Mouse (Mus musculus): Measurements from ENCODE around the gene Mapk9. TPM values are rescaled to one million over a fixed set of nuclear protein-coding genes. Genes with fewer than 3 reads are reported as not detected.

The Mapk9 gene
- total and polyA plus RNA-seq, 3 experiments = 43.1 to 52.8 TPM; not detected in 1

- DNase-seq (ENCODE audit: low read depth, low spot score) = no peak
- Histone ChIP-seq H3K79me2 (ENCODE audit: control insufficient read depth, insufficient read depth, low read length, poor library complexity) (no peaks in the 10 kb centered on the region), H3K4me3 (ENCODE audit: control insufficient read depth in 1 of 2, insufficient read depth in 1 of 2, low read depth in 2 of 2, low read length in 2 of 2) (no peak overlapping the region)
Measured at GRCm38 (mm10) chr11:49931853-49932252, 85.3 kb downstream of the Mapk9 start.

GRCm38 (mm10) chr11:49933811-49934210, 87.3 kb downstream of the Mapk9 start:
- DNase-seq (ENCODE audit: low read depth, low spot score) = no peak
- H3K9ac ChIP-seq (ENCODE audit: control insufficient read depth, low read depth, low read length, poor library complexity, severe bottlenecking) = no peak overlapping the region
- no peaks in the 10 kb centered on the region for H3K79me2 ChIP-seq (ENCODE audit: control insufficient read depth, insufficient read depth, low read length, poor library complexity)
- H3K4me3 ChIP-seq (ENCODE audit: control insufficient read depth in 1 of 2, insufficient read depth in 1 of 2, low read depth in 2 of 2, low read length in 2 of 2) = no peak overlapping the region
- no peak overlapping the region for H3K27ac ChIP-seq (ENCODE audit: control insufficient read depth, low read depth, low read length)
- peaks cover 7 to 10% of the 10 kb centered on the region in 2 experiments for H3K27me3 ChIP-seq (ENCODE audit: control insufficient read depth in 1 of 2, insufficient read depth in 2 of 2, low read length in 2 of 2)
- no peaks in the 10 kb centered on the region for H3K36me3 ChIP-seq (ENCODE audit: control insufficient read depth in 1 of 2, insufficient read depth in 2 of 2, low read length in 2 of 2)
- H3K9me3 ChIP-seq (replicated peaks; ENCODE audit: insufficient read depth, low read length) = no peaks in the 10 kb centered on the region
- TF ChIP-seq MXI1 (IDR thresholded peaks at IDR 0.05; ENCODE audit: low read depth, low read length) = no peak
- no peak for TF ChIP-seq TCF12 (IDR thresholded peaks at IDR 0.05; ENCODE audit: low read depth, low read length)
- no peak for TF ChIP-seq MYC (IDR thresholded peaks at IDR 0.05; ENCODE audit: low read depth, low read length)
- TF ChIP-seq ELF1 (IDR thresholded peaks at IDR 0.05; ENCODE audit: low read depth, low read length) = no peak
- TF ChIP-seq JUND (IDR thresholded peaks at IDR 0.05; ENCODE audit: low read depth, low read length) = no peak
- no peak for TF ChIP-seq ZMIZ1 (IDR thresholded peaks at IDR 0.05; ENCODE audit: low read depth, low read length)
- TF ChIP-seq SIN3A (IDR thresholded peaks at IDR 0.05; ENCODE audit: low read length) = no peak
- no peak for TF ChIP-seq KAT2A (conservative IDR thresholded peaks at IDR 0.05; ENCODE audit: low read depth, low read length)
- no peak for TF ChIP-seq MYB (IDR thresholded peaks at IDR 0.05; ENCODE audit: low read depth, low read length)
- TF ChIP-seq GABPA (IDR thresholded peaks at IDR 0.05; ENCODE audit: low read depth, low read length) = no peak
- TF ChIP-seq ZKSCAN1 (IDR thresholded peaks at IDR 0.05; ENCODE audit: low read depth, low read length) = no peak
- TF ChIP-seq BHLHE40 (IDR thresholded peaks at IDR 0.05; ENCODE audit: borderline replicate concordance, low read depth, low read length) = no peak
- TF ChIP-seq MEF2A (IDR thresholded peaks at IDR 0.05; ENCODE audit: extremely low read depth, insufficient replicate concordance, low read depth, low read length, poor library complexity, severe bottlenecking) = no peak
- TF ChIP-seq USF1 (IDR thresholded peaks at IDR 0.05; ENCODE audit: low read depth, low read length) = no peak
- no peaks in the 10 kb centered on the region for H3K4me1 ChIP-seq (ENCODE audit: control insufficient read depth in 1 of 2, insufficient read depth in 2 of 2, low read length in 2 of 2)

More at GRCm38 (mm10) chr11:49931853-49932252, 85.3 kb downstream of the Mapk9 start:
- H3K9ac ChIP-seq (ENCODE audit: control insufficient read depth, low read depth, low read length, poor library complexity, severe bottlenecking) = no peak overlapping the region
- no peaks in the 10 kb centered on the region for H3K36me3 ChIP-seq (ENCODE audit: control insufficient read depth in 1 of 2, insufficient read depth in 2 of 2, low read length in 2 of 2)
- H3K9me3 ChIP-seq (replicated peaks; ENCODE audit: insufficient read depth, low read length) = no peaks in the 10 kb centered on the region
- TF ChIP-seq ZMIZ1 (IDR thresholded peaks at IDR 0.05; ENCODE audit: low read depth, low read length) (no peak), TAL1 (IDR thresholded peaks at IDR 0.05; ENCODE audit: low read length) (no peak), EP300 (IDR thresholded peaks at IDR 0.05; ENCODE audit: low read depth in 1 of 2, low read length in 2 of 2) (no peak), ZNF384 (IDR thresholded peaks at IDR 0.05; ENCODE audit: low read depth, low read length) (no peak), ZC3H11A (IDR thresholded peaks at IDR 0.05; ENCODE audit: low read depth, low read length) (no peak), E2F4 (IDR thresholded peaks at IDR 0.05; ENCODE audit: borderline replicate concordance, low read depth, low read length) (no peak), MAX (IDR thresholded peaks at IDR 0.05; ENCODE audit: low read length) (no peak), MXI1 (IDR thresholded peaks at IDR 0.05; ENCODE audit: low read depth, low read length) (no peak)
- no peak overlapping the region for H3K27ac ChIP-seq (ENCODE audit: control insufficient read depth, low read depth, low read length)
- H3K4me1 ChIP-seq (ENCODE audit: control insufficient read depth in 1 of 2, insufficient read depth in 2 of 2, low read length in 2 of 2) = no peaks in the 10 kb centered on the region
- H3K27me3 ChIP-seq (ENCODE audit: control insufficient read depth in 1 of 2, insufficient read depth in 2 of 2, low read length in 2 of 2) = peaks cover 5 to 10% of the 10 kb centered on the region in 2 experiments

All from MEL (cell line).